Mouse (Mus musculus): ENCODE results near the gene Zdhhc22.

GRCm38 (mm10) chr12:86984194-86984555 is 6.1 kb downstream of the Zdhhc22 start:
- no peak for TF ChIP-seq CTCF (conservative IDR thresholded peaks at IDR 0.05 in 1 of 2, IDR thresholded peaks at IDR 0.05 in 1 of 2; ENCODE audit: low read depth in 2 of 2, low read length in 2 of 2)
- no peak for TF ChIP-seq USF1 (IDR thresholded peaks at IDR 0.05; ENCODE audit: low read depth, low read length)
